Mouse (Mus musculus): ENCODE data around the gene Mdk.

DNA sequence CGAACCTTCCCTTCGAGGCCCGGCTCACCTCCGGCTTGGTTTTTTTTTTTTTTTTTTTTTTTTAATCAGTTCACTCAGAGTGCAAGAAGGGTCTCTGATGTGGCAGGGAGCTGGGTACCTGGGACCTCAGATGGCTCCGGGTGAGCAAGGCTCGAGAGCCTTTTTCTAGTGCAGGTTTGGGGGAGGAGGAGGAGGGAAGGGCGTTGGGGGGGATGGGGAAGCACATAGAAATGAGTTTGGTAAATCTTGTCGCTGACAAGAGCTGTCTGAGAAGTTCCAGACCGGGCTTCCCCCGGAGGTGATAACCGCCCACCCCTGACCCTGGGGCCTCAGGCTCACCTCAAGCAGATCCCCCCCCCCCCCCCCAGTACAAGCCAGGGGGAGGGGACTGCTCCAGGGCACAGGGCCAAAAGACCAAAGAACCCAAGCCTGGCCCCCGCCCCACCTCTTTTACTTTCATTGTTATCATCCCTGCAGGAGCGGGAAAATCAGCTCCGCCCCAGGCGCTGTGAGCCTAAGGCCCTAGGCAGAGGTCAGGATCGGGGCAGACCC, at the start of gene Mdk:
- no peak for TF ChIP-seq FLI1 (IDR thresholded peaks at IDR 0.05; ENCODE audit: low read length)
- no peak for TF ChIP-seq GATA1 (IDR thresholded peaks at IDR 0.05; ENCODE audit: borderline replicate concordance, low read length)
